Mouse (Mus musculus) ovary, adult 18-20 months (tissue): Measurements from ENCODE around the gene Tmod1.
A peak's percentile ranks its signal among the peaks of the same experiment; 100 is the strongest.

Experiments
- DNase-seq: peaks from one replicate; pipeline ENCODE4 v3.0.0; 2022; ENCODE audit warnings: low spot score, mixed read lengths

The Tmod1 gene

DNA sequence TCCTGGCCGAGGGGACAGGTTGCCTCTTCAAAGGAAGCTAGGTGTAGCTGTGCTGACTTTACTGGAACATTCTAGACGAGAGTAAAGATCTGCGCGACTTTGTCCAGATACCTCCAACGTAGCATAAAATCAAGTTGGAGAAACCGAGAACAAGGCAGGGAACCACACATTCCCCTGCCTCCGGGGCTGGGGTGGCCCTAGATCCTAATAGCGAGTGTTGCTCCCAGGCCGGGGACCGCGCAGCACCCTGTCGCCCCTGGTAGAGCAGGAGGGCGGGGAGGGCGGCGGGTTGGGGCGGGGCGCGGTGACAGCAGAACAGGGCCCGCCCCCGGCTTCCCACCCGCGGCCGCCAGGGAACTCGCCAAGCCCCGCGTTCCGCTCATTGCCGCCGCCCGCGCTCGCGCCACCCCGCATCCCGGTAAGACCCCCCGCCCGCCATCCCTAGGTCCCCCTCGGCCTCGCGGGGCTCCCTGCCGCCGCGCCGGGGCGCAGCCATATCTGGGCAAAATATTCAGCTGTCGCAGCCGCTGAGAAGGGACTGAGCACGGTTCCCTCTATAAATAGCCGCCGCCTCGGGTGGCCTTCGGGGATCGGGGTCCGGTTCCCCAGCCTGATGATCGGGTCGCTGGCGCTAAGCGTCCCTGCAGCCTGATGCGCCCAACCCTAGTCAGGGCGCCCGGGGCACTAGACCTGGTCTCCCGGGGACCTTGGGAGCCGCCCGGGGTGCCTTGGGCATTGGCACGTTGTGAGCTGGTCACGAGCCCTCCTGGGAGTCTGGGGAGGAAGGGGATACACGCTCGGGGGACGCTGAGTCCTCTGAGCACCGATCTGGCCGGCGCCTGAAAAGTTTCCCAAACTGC, at the start of gene Tmod1:
Gene Tmod1, plus strand, starts transcription at position 44 of the 860 bp plus-strand sequence.
- DNase-seq: peak; percentile 25

DNA sequence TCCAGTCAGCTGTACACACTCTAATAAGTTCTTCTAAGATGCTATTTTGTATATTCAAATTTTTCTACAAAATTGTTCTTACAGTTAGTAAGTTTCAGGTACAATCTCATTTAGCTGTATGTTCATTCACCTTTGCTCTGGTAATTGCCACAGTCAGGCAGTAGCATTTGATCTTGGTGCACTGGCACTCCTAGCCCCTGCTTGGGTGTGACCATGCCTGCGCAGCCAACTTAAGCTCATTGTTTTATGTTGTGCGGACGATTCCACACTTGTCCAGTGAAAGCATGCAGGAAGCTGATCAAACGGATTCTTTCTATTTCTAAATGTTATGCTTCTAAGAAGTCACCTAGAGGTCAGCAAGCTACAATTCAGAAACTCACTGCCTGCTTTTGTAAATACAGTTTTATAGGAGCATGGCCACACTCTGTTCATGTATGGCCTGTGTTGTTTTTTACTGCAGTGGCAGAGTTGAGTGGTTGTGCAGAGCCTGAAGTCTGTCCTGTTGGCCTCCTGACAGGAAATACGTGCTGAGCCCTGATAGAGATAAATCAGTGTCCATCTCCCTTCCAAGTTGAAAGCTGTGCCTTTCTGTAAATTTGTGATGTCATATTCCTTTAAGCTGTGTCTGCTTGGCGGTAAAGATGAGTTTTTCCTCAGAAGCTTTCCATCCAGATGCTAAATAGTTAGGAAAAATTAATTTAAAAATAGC, 48.2 kb upstream of the Tmod1 start:
- DNase-seq: no peak

GRCm38 (mm10) chr4:45998536-45998935, 40.2 kb upstream of the Tmod1 start:
- no peak for DNase-seq

DNA sequence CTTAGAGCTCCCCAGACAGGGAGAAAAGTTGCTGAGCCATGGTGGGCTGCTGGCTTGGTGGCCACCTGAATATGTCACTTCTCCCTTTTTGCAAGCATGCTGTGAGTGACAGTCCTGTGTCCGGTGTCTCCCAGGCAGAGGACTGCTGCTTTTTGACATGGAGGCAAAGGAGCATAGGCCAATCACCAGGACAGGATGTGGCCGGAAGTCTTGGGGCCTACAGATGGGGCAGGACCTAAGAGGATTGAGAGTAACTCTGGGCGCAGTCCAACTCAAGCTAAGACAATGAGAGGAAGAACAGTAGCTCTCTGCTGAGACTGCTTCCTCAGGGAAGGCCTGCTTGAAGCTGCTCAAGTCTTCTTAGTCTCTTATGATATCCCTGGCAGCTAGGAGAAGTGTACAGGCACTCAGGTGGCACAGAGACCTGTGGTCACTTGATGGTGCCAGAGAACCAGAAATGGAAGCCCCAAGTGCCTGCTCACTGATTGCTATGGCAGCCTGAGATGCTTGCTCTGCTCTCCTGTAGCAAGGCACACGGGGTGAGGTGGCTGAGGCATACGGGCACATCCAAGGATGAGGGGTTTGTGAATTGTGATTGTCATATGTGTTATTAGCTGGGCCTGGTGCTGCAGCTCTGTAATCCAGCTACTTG, 30.5 kb upstream of the Tmod1 start:
- DNase-seq: no peak

DNA sequence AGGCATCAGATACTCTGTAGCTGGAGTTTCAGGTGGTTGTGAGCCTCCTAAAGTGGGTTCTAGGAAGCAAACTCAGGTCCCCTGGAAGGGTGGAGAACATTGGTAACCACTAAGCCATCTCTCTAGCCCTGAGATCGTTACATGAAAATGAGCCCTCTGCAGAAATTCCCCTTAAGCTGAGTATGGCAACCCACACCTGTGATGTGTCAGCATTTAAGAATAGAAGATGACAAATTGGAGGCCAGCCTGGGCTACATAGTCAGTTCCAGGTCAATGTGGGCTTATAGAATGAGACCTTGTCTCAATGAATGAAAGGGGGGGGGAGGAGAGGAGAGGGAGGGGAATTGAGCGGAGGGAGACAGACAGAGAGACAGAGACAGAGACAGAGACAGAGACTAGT, 27.0 kb upstream of the Tmod1 start:
- no peak for DNase-seq

DNA sequence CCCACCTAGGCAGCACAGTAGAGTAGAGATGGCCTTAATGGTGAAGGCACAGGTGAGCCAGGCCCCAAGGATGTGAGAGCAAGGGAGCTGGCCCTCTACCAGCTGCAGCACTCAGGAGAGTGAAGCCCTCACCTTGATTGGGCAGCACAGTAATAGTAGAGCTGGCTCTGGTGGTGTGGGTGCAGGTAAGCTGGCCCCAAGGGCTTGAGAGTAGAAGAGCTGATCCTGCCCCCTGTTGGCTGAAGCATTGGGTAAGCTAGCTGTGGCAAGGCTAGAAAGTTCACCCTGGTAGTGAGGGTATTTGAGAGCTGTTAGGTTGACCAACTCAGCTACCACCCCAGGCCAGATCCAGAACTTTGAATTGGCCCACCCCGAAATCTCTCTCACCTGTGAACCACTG, 23.1 kb upstream of the Tmod1 start:
- DNase-seq: no peak

DNA sequence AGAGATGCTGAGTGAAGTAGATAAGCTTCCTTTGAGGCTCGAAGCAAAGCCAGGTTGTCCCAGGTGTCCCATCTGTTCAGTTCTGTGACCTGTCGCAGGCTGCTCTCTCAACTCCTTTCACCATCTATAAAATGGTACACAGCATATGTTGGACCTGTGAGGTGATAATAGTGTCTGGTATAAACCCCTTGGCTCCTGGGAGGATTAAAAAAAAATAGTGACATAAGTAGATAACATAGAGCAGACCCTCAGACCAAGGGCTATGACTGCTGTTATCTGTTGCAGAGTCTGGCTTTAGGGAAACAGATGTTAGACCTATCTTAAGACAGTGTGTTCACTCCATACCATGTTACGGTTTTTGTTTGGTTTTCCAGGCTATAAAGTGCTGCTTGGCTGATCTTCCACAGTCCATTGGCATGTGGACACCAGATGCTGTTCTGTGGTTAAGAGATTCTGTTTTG, 15.7 kb upstream of the Tmod1 start:
- no peak for DNase-seq

GRCm38 (mm10) chr4:46025893-46026292, 12.8 kb upstream of the Tmod1 start:
- DNase-seq: no peak

DNA sequence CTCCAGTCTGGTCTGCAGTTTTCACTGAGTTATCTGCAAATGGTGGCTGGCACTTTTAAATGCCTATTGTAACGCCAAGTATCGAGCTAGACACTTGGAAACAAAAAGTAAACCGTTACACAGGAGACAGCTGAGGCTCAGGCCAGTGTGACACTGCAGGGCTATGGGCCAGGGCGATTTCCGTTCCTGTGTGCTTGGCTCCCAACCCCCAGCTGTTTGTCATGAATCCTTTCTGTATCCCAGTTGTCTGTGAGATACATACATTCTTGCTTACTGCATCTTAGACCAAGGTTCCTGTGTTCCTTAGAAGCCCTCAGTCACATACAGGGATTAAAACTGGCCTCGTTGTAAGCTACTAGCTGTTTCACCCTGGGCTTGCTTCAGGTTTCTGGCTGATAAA, 10.5 kb upstream of the Tmod1 start:
- no peak for DNase-seq

DNA sequence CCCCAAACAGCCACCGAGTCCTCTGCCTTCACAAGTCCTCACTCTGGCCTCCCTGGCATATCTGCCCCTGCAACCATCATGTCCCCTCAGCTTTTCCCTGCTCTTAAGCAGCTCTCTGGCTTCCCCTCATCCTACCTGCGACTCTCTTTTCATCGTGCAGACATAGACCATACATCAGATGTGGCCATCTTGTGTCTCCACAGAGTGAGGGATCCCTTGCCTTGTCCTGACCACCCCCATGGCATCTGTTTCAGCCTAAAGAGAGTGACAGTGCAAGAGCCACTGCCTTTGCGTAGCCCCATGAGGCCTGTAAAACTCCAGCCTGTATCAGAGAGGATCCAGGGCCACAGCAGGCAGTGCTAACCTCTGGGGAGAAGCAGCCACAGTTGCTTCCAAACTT, 10.0 kb upstream of the Tmod1 start:
- no peak for DNase-seq

- no peak for DNase-seq
These were observed 9.2 kb upstream of the Tmod1 start for GRCm38 (mm10) chr4:46029552-46029951.

DNA sequence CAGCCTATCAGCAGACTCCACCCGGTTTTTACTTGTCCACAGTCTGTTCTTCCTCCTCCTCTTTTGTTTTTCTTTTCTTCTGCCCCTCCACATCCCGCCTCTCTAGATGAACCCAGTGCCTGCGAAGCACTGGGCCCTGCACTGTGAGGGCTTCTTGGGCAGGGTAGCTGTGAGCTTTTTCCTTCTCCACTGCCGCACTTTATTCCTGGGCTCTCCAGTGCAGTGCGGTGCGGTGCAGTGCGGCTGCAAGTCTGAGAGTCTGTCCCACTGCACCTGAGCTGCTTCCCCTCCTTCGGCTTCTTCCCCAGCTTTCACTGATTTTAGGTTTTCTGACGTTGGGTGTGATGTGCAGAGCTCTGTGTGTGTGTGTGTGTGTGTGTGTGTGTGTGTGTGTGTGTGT, 6.3 kb upstream of the Tmod1 start:
- DNase-seq: no peak

- no peak for DNase-seq
These were observed 5.5 kb upstream of the Tmod1 start for GRCm38 (mm10) chr4:46033197-46033596.

GRCm38 (mm10) chr4:46038591-46038891, 194 bp upstream of the Tmod1 start:
- no peak for DNase-seq

DNA sequence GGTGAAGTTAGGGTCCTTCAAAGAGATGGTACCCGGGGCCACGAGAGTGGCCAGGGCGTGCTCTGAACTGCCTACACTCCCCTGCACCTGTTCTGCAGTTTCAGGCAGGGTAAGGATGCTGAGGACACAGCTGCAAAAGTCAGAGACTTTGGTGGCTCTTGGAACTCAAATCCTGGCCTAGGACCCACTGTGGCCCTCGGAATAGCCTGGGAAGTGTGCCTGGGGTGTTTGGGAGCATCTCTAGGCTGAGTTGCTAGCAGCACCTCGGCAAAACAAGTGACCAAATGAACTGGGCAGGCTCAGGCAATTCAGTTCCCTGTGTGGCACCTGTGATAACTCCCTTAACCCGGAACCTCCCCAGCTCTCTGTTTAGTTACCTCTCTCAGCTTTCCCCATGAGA, 1.2 kb downstream of the Tmod1 start:
- DNase-seq: no peak

DNA sequence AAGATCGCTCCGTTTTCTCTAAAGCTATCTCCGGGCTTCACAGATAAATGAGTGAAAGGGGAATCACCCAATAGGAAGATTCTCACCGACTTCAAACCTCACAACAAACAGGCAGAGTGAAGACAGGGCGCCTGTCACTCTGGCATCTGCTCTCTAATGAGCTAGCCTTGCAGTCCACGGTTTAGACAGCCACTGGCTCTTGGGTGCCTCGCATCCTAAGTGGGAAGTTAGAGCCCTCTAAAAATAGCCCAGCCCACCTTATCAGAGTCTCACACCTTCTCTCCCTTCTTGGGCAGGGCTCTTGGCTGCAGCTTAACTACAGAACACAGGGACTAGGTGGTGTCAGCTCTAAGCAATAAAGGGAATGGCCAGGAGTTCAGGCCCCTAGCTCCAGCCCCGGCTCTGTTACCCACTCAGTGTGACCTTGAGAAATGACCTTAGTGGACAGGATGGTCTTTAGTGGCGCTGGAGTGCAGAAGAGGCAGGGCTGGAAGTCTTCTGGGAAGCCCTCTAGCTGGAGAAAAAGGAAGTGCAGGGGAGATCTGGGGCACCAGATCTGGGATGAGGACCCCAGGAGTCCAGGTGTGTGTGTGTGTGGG, 2.0 kb downstream of the Tmod1 start:
- DNase-seq: no peak

GRCm38 (mm10) chr4:46041761-46042504, 3.2 kb downstream of the Tmod1 start:
- peak; percentile 24 for DNase-seq

GRCm38 (mm10) chr4:46042505-46042850, 3.7 kb downstream of the Tmod1 start:
- no peak for DNase-seq

GRCm38 (mm10) chr4:46043361-46043760, 4.6 kb downstream of the Tmod1 start:
- DNase-seq: no peak

- no peak for DNase-seq
These were observed 9.2 kb downstream of the Tmod1 start for GRCm38 (mm10) chr4:46047971-46048370.

DNA sequence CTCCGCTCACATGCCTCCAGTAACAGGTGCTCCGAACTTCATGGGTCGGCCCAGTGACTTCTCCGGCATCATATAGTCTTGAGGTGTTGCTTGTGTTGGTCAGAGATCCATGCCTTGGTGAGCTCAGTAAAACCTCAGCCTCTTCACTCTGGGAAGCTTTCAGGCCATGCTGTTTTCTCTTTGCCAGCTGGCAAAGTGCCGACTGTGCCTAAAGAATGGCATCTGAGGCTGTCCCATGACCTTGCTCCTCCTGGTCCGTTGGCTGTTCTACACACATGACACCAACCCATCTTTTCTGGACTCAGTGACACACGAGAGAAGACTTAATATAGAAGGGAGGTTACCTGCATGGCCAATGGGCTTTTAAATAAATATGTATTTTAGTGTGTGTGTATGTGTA, 9.7 kb downstream of the Tmod1 start:
- DNase-seq: no peak
